Mouse (Mus musculus) olfactory bulb, adult 2 months (tissue): ENCODE results near the gene Hist1h2an.

ENCODE experiments used
- CTCF ChIP-seq: fragments of 200-500 bp; IDR thresholded peaks from 2 replicates; pipeline ENCODE4 v1.5.1; 2012; ENCODE audit warnings: low read depth, mild to moderate bottlenecking, low read length, moderate library complexity; ENCODE audit not compliant: insufficient read depth
- POLR2A ChIP-seq: fragments of 200-500 bp; IDR thresholded peaks from 2 replicates; pipeline ENCODE4 v1.6.1; 2012; ENCODE audit warnings: mild to moderate bottlenecking, low read depth, low read length, moderate library complexity; ENCODE audit not compliant: insufficient read depth

DNA sequence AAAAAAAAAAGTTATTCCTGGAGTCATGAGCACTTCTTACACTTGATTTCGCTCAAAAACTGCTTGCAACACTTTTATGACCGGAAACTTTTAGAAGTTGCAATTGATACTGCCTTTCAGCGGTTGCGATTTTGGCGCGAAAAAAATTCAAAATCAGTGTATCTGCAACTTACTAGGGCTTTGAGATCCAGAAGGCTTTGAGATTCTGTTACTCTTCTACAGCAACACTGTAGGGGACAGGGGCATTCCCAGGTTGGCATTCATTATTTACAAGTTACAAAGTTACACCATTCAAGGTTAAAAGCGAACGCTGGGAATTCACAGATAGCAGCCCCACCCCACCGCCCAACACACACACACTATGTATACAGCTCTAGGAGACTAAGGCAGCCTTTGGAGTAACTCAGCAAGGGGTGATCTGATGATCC lies 3.3 kb downstream of the Hist1h2an start:
- TF ChIP-seq POLR2A (no peak), CTCF (no peak)
